Mouse (Mus musculus): ENCODE data around the gene Dag1.

DNA sequence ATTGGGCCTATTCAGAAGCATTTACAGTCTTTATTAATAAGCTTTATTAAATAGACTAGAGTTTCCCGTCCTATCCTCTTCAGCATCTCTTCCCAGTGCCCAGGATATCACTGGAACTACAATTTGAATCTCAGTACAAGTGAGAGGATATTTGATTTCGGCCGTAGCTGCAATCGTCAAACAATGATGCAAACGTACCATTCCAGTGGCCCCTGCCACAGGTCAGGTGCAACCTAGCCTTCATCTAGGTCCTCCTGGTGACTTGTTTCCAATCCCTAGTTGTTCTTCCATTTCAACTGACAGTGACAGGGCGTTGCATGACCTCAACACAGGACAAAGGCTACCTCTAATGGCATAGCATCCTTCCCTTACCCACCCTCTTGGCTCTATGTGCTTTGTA, 27.0 kb upstream of the Dag1 start:
- TF ChIP-seq EP300 (optimal IDR thresholded peaks at IDR 0.05) (no peak), CTCF (IDR thresholded peaks at IDR 0.05; ENCODE audit: low read depth) (no peak)

Measured in stomach, postnatal 0 days (tissue).